Mouse (Mus musculus) B cell, adult 2 months (primary cell): ENCODE measurements around the gene Lca5.

Experiments
- DNase-seq, 2 experiments: peaks; one replicate each; pipeline ENCODE4 v3.0.0; 2022

The Lca5 gene

GRCm38 (mm10) chr9:83386264-83386855, 54.6 kb downstream of the Lca5 start:
- no peak for DNase-seq

GRCm38 (mm10) chr9:83385301-83385700, 55.6 kb downstream of the Lca5 start:
- DNase-seq: peak; percentile 36 to 40

GRCm38 (mm10) chr9:83383235-83383634, 57.7 kb downstream of the Lca5 start:
- no peak for DNase-seq

GRCm38 (mm10) chr9:83382775-83383174, 58.2 kb downstream of the Lca5 start:
- DNase-seq: peak; percentile 54 to 57

- peak in 1 of 2 experiments; percentile 21 for DNase-seq
Observed at GRCm38 (mm10) chr9:83381317-83381716, 59.6 kb downstream of the Lca5 start.

GRCm38 (mm10) chr9:83379661-83380060, 61.3 kb downstream of the Lca5 start:
- DNase-seq: no peak

GRCm38 (mm10) chr9:83377132-83377531, 63.8 kb downstream of the Lca5 start:
- no peak for DNase-seq

- DNase-seq: no peak
Observed at GRCm38 (mm10) chr9:83375522-83376176, 65.3 kb downstream of the Lca5 start.

GRCm38 (mm10) chr9:83370907-83371306, 70.0 kb downstream of the Lca5 start:
- no peak for DNase-seq

GRCm38 (mm10) chr9:83368234-83368633, 72.7 kb downstream of the Lca5 start:
- peak; percentile 61 to 65 for DNase-seq

- DNase-seq: no peak
Observed at GRCm38 (mm10) chr9:83355802-83356201, 85.1 kb downstream of the Lca5 start.

GRCm38 (mm10) chr9:83353316-83353715, 87.6 kb downstream of the Lca5 start:
- DNase-seq: no peak

- no peak for DNase-seq
Observed at GRCm38 (mm10) chr9:83351171-83351570, 89.8 kb downstream of the Lca5 start.

- no peak for DNase-seq
Observed at GRCm38 (mm10) chr9:83350613-83351012, 90.3 kb downstream of the Lca5 start.

- DNase-seq: no peak
Observed at GRCm38 (mm10) chr9:83349905-83350304, 91.0 kb downstream of the Lca5 start.

GRCm38 (mm10) chr9:83349504-83349903, 91.4 kb downstream of the Lca5 start:
- DNase-seq: no peak

GRCm38 (mm10) chr9:83347521-83347920, 93.4 kb downstream of the Lca5 start:
- no peak for DNase-seq

- no peak for DNase-seq
Observed at GRCm38 (mm10) chr9:83342491-83343370, 98.2 kb downstream of the Lca5 start.
